Mouse (Mus musculus) neural tube, embryonic 11.5 days (tissue): ENCODE results near the gene Alyref. TPM values are rescaled to one million over a fixed set of nuclear protein-coding genes. Genes with fewer than 3 reads are reported as not detected.

ENCODE experiments used
- ATAC-seq: fragments of 200-750 bp; cut with Nextera tagmentation; 2 replicates; pipeline ENCODE4 v1.8.0; 2017; ENCODE audit warnings: moderate number of reproducible peaks, mild to moderate bottlenecking, moderate TSS enrichment, moderate library complexity; ENCODE audit not compliant: insufficient read depth, low FRiP score, low TSS enrichment
- DNase-seq: peaks from one replicate; pipeline ENCODE4 v3.0.0-alpha.2; 2015; ENCODE audit warnings: low spot score
- H3K27ac ChIP-seq: fragments of 300-500 bp; sonication (generic); 2 replicates; pipeline ENCODE4 v1.5.1; 2014; ENCODE audit warnings: low read depth, mild to moderate bottlenecking, low read length
- H3K27me3 ChIP-seq: fragments of 300-500 bp; sonication (generic); 2 replicates; pipeline ENCODE4 v1.6.1; 2014; ENCODE audit warnings: mild to moderate bottlenecking, low read length, mixed read lengths; ENCODE audit not compliant: control insufficient read depth, insufficient read depth
- H3K36me3 ChIP-seq: fragments of 300-500 bp; sonication (generic); 2 replicates; pipeline ENCODE4 v1.6.1; 2014; ENCODE audit warnings: mild to moderate bottlenecking, low read length, moderate library complexity, mixed read lengths; ENCODE audit not compliant: control insufficient read depth, insufficient read depth
- H3K4me1 ChIP-seq: fragments of 300-500 bp; sonication (generic); 2 replicates; pipeline ENCODE4 v1.6.1; 2014; ENCODE audit warnings: low read length, mixed read lengths; ENCODE audit not compliant: control insufficient read depth, insufficient read depth
- H3K4me2 ChIP-seq: fragments of 300-500 bp; sonication (generic); 2 replicates; pipeline ENCODE4 v1.6.1; 2014; ENCODE audit warnings: low read depth, mild to moderate bottlenecking, moderate library complexity
- H3K4me3 ChIP-seq: fragments of 300-500 bp; sonication (generic); 2 replicates; pipeline ENCODE4 v1.5.1; 2014; ENCODE audit warnings: low read depth, low read length
- H3K9ac ChIP-seq: fragments of 300-500 bp; sonication (generic); 2 replicates; pipeline ENCODE4 v1.6.1; 2014; ENCODE audit warnings: mild to moderate bottlenecking, low read length
- H3K9me3 ChIP-seq: fragments of 300-500 bp; sonication (generic); 2 replicates; pipeline ENCODE4 v1.6.1; 2016; ENCODE audit warnings: low read length; ENCODE audit not compliant: control insufficient read depth
- WGBS: fragments of 180-500 bp; shearing (Covaris S2); extraction: QIAGEN DNeasy Blood & Tissue Kit; methylation state at CpG from one replicate; pipeline ENCODE4 v1.1.7; 2014; 5-methylcytosine and 5-hydroxymethylcytosine counted together
- microRNA-seq: library from miRNA; unstranded; fragments of <30 nt; microRNA quantifications from one replicate; pipeline ENCODE4, GENCODE M21; 2016
- polyA plus RNA-seq: library from polyadenylated mRNA; unstranded; fragments of >200 nt; fragmentation: Nextera tagmentation; extraction: Ambion mirVana; gene quantifications from 2 replicates; pipeline ENCODE4 v1.2.1, GENCODE M21; 2014

Gene Alyref
- polyA plus RNA-seq, 1 experiment from 2014 or later = 669 TPM

DNA sequence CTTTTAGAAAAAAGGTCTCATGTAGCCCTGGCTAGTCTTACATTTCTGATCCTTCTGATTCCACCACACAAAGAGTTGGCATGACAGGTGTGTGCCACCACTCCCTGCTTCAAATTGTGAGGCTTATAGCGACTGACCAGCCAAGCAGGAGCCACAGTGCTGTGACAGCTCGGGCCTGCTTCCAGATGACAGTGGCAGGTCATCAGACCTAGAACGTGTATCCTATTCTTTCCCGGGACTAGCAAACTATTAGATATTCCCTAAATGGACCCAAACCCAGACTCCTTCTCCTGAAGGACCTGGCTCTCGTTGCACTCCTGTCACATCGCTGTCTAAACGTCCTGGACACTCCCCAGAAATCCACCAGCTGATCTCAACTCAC is 49.4 kb downstream of the Alyref start:
- no peak for DNase-seq

DNA sequence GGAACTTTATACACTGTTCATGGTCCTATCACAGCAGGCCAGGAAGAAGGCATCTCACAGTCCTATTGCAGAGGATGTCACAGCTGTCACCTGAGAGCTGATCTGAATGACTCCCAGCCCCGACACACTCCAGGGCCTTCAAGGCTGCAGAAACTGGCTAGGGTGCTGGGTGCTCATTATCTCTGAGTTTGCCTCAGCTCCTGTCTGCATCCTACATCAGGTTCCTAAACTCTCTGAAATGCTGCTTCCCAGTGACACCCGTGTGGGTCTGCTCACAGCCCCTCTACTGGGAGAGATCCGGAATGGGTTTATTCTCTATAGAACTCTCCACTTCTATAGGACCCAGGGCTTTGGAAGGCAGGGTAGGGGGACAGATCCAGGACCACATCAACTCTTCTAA is 50.0 kb downstream of the Alyref start:
- DNase-seq = peak; percentile 9
- ATAC-seq = no peak
- Histone ChIP-seq H3K9me3 (no peaks in the 10 kb centered on the region), H3K9ac (no peak overlapping the region), H3K4me1 (peaks cover 14% of the 10 kb centered on the region), H3K36me3 (peaks cover 10% of the 10 kb centered on the region; the same call in 1 of the 2 replicates), H3K27ac (no peak overlapping the region), H3K4me3 (no peak overlapping the region; the same call in 1 of the 2 replicates), H3K4me2 (peak overlapping the region; percentile 97), H3K27me3 (no peaks in the 10 kb centered on the region)
- whole genome bisulfite sequencing = 85% methylated on average over 3 of the region's 3 CpGs

More for the DNA sequence above, 49.4 kb downstream of the Alyref start:
- Histone ChIP-seq H3K4me1 (peaks cover 14% of the 10 kb centered on the region), H3K9me3 (no peaks in the 10 kb centered on the region), H3K4me3 (peak overlapping the region; percentile 99), H3K4me2 (peak overlapping the region; percentile 97), H3K9ac (peak overlapping the region; percentile 96), H3K27ac (peak overlapping the region; percentile 78; the same call in 1 of the 2 replicates), H3K36me3 (peaks cover 6% of the 10 kb centered on the region; the same call in 1 of the 2 replicates), H3K27me3 (no peaks in the 10 kb centered on the region)
- 35% methylated on average over 7 of the region's 7 CpGs for WGBS
- no peak for ATAC-seq

GRCm38 (mm10) chr11:120547469-120547868 is 50.7 kb downstream of the Alyref start:
- Histone ChIP-seq H3K4me2 (no peak overlapping the region), H3K9me3 (no peaks in the 10 kb centered on the region), H3K4me1 (peaks cover 14% of the 10 kb centered on the region), H3K36me3 (peaks cover 15% of the 10 kb centered on the region; the same call in 1 of the 2 replicates), H3K27ac (no peak overlapping the region), H3K9ac (no peak overlapping the region), H3K27me3 (no peaks in the 10 kb centered on the region), H3K4me3 (no peak overlapping the region)
- WGBS = 72% methylated on average over 2 of the region's 2 CpGs
- DNase-seq = peak; percentile 5
- no peak for ATAC-seq

DNA sequence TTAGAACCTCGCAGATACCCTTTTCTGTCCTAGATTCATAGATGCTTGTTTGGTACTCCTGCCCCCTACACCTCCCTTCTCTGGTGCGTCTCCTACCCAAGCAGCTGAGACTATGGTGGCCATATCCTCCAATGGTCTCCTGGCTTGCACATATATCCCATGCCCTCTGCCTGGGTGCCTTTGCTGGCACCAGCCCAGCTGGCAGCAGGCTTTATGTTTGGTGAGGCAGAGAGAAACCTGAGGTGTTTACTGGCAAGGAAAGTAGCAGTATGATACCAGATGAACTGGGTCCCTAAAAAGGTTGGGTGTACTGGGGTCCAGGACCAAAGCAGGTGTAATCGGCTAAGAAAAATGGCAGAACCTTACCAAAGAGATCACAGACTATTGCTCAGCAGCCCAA is 52.2 kb downstream of the Alyref start:
- H3K27ac ChIP-seq = no peak overlapping the region
- DNase-seq (no peak), ATAC-seq (no peak)
- H3K36me3 ChIP-seq = peaks cover 15% of the 10 kb centered on the region; the same call in 1 of the 2 replicates
- no peak overlapping the region for H3K4me3 ChIP-seq
- 98% methylated on average over 3 of the region's 3 CpGs for WGBS
- H3K27me3 ChIP-seq = no peaks in the 10 kb centered on the region
- H3K4me2 ChIP-seq = no peak overlapping the region
- no peak overlapping the region for H3K9ac ChIP-seq
- peaks cover 14% of the 10 kb centered on the region for H3K4me1 ChIP-seq
- no peaks in the 10 kb centered on the region for H3K9me3 ChIP-seq

GRCm38 (mm10) chr11:120542376-120542775 is 55.8 kb downstream of the Alyref start:
- Histone ChIP-seq H3K9me3 (no peaks in the 10 kb centered on the region), H3K36me3 (peaks cover 15% of the 10 kb centered on the region; the same call in 1 of the 2 replicates), H3K4me2 (no peak overlapping the region), H3K4me3 (no peak overlapping the region), H3K4me1 (no peaks in the 10 kb centered on the region), H3K9ac (no peak overlapping the region), H3K27me3 (no peaks in the 10 kb centered on the region), H3K27ac (no peak overlapping the region)
- no peak for DNase-seq
- no peak for ATAC-seq
- 88% methylated on average over 6 of the region's 6 CpGs for WGBS

Small RNA genes within 50 kb of the gene (microRNA-seq; reads per million reads assigned to microRNA genes)
- gene Mir6936 = 2.1 reads per million

Other genes with a start within 250 kb of the Alyref start
- 3,675 and 3,804 TPM in 2 replicates for gene Actg1, start 249.8 kb downstream of the Alyref start, polyA plus RNA-seq
- gene Fscn2, start 236.8 kb downstream of the Alyref start, polyA plus RNA-seq = 0.42 and 0.81 TPM in 2 replicates
- gene Faap100, start 219.6 kb downstream of the Alyref start, polyA plus RNA-seq = 34.5 and 39.5 TPM in 2 replicates
- 44.7 and 51.0 TPM in 2 replicates for gene Nploc4, start 160.7 kb downstream of the Alyref start, polyA plus RNA-seq
- gene Tspan10, start 155.7 kb downstream of the Alyref start, polyA plus RNA-seq = not detected in 2 replicates
- 0.65 TPM in 1 of 2 replicates, not detected in the other for gene Pde6g, start 144.9 kb downstream of the Alyref start, polyA plus RNA-seq
- 12.0 and 14.4 TPM in 2 replicates for gene Oxld1, start 140.3 kb downstream of the Alyref start, polyA plus RNA-seq
- 26.4 and 29.0 TPM in 2 replicates for gene Ccdc137, start 140.2 kb downstream of the Alyref start, polyA plus RNA-seq
- gene Arl16, start 130.8 kb downstream of the Alyref start, polyA plus RNA-seq = 61.2 and 65.7 TPM in 2 replicates
- 142 and 145 TPM in 2 replicates for gene Mrpl12, start 113.8 kb downstream of the Alyref start, polyA plus RNA-seq
- 41.4 and 49.5 TPM in 2 replicates for gene Slc25a10, start 106.5 kb downstream of the Alyref start, polyA plus RNA-seq
- gene Gcgr, start 67.7 kb downstream of the Alyref start, polyA plus RNA-seq = 0.19 and 0.24 TPM in 2 replicates
- 244 and 251 TPM in 2 replicates for gene Mcrip1, start 48.6 kb downstream of the Alyref start, polyA plus RNA-seq
- gene Ppp1r27, start 47.2 kb downstream of the Alyref start, polyA plus RNA-seq = not detected in 2 replicates
- gene P4hb, start 25.1 kb downstream of the Alyref start, polyA plus RNA-seq = 562 and 566 TPM in 2 replicates
- gene Arhgdia, start 16.7 kb downstream of the Alyref start, polyA plus RNA-seq = 686 and 719 TPM in 2 replicates
- gene Anapc11, start 56 bp upstream of the Alyref start, polyA plus RNA-seq = 198 and 199 TPM in 2 replicates
- gene Npb, start 10.1 kb upstream of the Alyref start, polyA plus RNA-seq = 0.78 TPM in 1 of 2 replicates, not detected in the other
- 109 and 118 TPM in 2 replicates for gene Pcyt2, start 19.6 kb upstream of the Alyref start, polyA plus RNA-seq
- 37.2 and 39.0 TPM in 2 replicates for gene Sirt7, start 26.9 kb upstream of the Alyref start, polyA plus RNA-seq
- gene Mafg, start 35.2 kb upstream of the Alyref start, polyA plus RNA-seq = 26.5 and 27.5 TPM in 2 replicates
- gene Pycr1, start 45.4 kb upstream of the Alyref start, polyA plus RNA-seq = 31.8 and 33.8 TPM in 2 replicates
- gene Myadml2, start 49.8 kb upstream of the Alyref start, polyA plus RNA-seq = 0.89 TPM in 1 of 2 replicates, not detected in the other
- gene Notum, start 62.8 kb upstream of the Alyref start, polyA plus RNA-seq = 2.6 and 3.0 TPM in 2 replicates
- 124 and 136 TPM in 2 replicates for gene Aspscr1, start 74.6 kb upstream of the Alyref start, polyA plus RNA-seq
- 112 and 115 TPM in 2 replicates for gene Cenpx, start 115.4 kb upstream of the Alyref start, polyA plus RNA-seq
- gene Lrrc45, start 115.6 kb upstream of the Alyref start, polyA plus RNA-seq = 39.7 and 44.7 TPM in 2 replicates
- gene Rac3, start 123.1 kb upstream of the Alyref start, polyA plus RNA-seq = 12.1 and 13.9 TPM in 2 replicates
- gene Dcxr, start 128.9 kb upstream of the Alyref start, polyA plus RNA-seq = 14.9 and 16.5 TPM in 2 replicates
- 1.8 and 2.0 TPM in 2 replicates for gene Cbr2, start 133.7 kb upstream of the Alyref start, polyA plus RNA-seq
- gene Hmga1b, start 164.4 kb upstream of the Alyref start, polyA plus RNA-seq = 7.7 and 8.6 TPM in 2 replicates
- 36.7 and 40.5 TPM in 2 replicates for gene Rfng, start 185.8 kb upstream of the Alyref start, polyA plus RNA-seq
- 286 and 291 TPM in 2 replicates for gene Gps1, start 185.9 kb upstream of the Alyref start, polyA plus RNA-seq
- 83.4 and 84.7 TPM in 2 replicates for gene Dus1l, start 198.0 kb upstream of the Alyref start, polyA plus RNA-seq
- 108 and 125 TPM in 2 replicates for gene Fasn, start 226.2 kb upstream of the Alyref start, polyA plus RNA-seq